Mouse (Mus musculus) kidney, postnatal 25 days (tissue): ENCODE measurements around the gene Svs2.
"Not testable (repeated sequence)": the region's sequence is repeated elsewhere in the genome, so short reads cannot be mapped to it uniquely, and the experiment has no call there.

Source experiments
- DNase-seq, 2 experiments: peaks; one replicate each; pipeline ENCODE4 v3.0.0; 2021; ENCODE audit warnings: mixed read lengths in 2 of 2

The Svs2 gene

GRCm38 (mm10) chr2:164238366-164238765 is at the start of gene Svs2:
Gene Svs2 (minus strand): TSS chr2:164238466.
- no peak for DNase-seq

DNA sequence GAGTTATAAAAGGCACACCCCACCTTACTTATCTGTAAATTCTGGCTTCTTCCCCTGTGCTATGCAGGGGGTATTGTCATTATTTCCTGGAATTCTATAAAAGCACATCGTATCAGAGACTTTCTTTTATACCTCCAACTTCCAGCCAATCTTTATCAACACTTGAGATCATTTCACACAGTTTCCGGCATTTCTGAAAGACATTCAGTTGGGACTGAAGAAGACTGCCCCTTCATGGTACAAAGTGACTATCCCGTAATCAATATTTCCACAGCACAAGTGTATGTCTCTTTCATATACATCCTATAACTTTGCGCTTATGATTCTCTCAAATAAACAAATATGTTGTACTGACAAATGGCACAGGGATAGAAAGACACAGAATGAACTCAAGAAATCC is 40.1 kb upstream of the Svs2 start, which contains the start of gene Svs4:
Gene Svs4, minus strand, starts transcription at position 101 of the 400 bp plus-strand sequence.
- DNase-seq: no peak

GRCm38 (mm10) chr2:164256540-164256939 is 18.3 kb upstream of the Svs2 start, which contains the start of gene Svs3b:
Gene Svs3b (minus strand): TSS chr2:164256640.
- DNase-seq: not testable (repeated sequence)

DNA sequence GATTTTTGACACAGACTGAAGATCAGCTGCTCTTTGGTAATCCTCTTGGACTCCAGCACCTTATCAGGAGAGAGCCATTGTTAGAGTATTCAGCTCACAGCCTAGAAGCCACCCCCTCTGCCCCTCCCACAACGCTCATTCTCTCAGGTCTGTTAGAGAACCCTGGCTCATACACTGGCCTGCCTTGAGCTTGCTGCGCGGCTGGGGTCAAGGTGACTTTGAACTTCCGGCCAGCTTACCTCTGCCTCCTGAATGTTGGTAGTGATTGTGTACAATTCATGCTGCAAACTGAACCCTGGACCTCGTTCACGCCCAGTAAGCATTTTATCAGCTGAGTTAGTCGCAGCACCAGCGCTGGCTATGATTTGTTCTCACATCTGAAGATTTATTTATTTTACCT is 5.6 kb downstream of the Svs2 start:
- no peak for DNase-seq

DNA sequence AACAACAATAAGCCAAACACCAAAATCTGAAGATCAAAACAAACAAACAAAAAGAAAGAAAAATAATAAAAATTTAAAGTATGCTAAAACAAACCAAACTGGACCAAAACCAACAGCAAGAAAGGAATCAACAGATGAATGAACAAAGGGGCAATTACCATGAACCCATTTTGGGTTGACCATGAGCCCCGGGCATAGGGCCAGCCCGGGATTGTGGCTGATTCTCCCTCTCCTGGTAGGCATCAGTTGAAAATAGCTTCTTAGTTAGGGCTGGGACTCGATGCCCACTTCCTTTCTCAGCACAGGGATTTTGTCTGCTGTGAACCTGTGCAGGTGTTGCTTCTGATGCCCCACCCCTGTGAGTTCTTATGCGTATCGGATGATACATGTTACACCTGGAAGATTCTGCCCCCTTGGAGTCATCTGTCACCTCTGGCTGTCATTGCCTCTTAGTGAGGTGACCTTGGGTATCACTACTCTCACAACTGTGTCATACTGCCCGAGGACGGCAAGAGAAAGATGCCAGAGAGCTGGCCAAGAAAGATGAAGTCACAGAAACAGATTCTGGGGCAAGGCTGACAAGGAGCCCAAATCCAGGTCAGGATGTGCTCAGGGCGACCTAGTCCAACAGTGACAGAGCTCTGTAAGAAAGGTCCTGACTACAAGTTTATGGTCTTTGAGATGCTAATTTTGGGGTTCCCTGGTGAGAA is 9.8 kb downstream of the Svs2 start:
- no peak for DNase-seq

GRCm38 (mm10) chr2:164221522-164221921 is 16.7 kb downstream of the Svs2 start, which contains the start of gene Wfdc15b:
Gene Wfdc15b (minus strand): TSS chr2:164221660.
- DNase-seq: no peak

- no peak for DNase-seq
Observed at GRCm38 (mm10) chr2:164219295-164219694, 19.0 kb downstream of the Svs2 start.

GRCm38 (mm10) chr2:164212711-164213110 is 25.6 kb downstream of the Svs2 start:
- DNase-seq: no peak

GRCm38 (mm10) chr2:164210892-164211291 is 27.4 kb downstream of the Svs2 start:
- no peak for DNase-seq

DNA sequence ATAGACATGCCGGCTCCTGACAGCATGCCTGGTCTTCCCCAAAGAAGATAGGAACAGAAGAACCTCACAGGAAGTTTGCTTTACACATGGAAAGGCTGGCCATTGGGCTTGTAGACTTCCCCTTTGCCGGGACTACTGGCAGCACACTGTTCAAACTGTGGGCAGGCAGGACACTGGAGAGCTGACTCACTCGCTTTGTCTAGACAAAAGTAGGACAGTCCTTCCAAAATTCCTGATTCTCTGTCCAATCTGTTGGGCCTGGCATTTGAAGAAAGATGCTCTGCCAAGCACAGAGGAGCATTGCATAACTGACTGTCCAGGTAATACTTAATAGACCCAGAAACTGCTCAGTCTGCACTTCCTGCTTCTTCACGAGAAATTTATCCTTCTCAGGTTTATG is 31.6 kb downstream of the Svs2 start:
- no peak for DNase-seq

DNA sequence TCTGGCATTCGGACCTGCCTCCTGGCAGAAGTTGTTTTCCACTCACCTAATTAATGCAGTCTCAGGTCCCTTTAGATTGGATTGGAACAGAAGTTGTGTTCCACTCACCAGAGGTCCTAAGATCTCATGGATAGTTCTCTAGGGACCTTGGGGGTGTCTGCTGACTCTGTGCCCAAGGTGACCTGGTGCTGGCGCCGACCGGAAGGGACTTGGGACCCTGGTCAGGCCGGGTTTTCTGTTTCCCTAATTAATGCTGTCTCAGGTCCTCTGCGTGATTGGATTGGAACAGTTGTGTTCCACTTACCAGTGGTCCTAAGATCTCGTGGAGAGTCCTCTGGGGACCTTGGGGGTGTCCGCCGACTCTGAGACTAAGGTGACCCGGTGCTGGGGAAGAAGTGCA is 32.3 kb downstream of the Svs2 start:
- peak; percentile 33 to 83 for DNase-seq

- peak in 1 of 2 experiments; percentile 16 for DNase-seq
Observed at GRCm38 (mm10) chr2:164199626-164200327, 38.5 kb downstream of the Svs2 start, which contains the start of gene Wfdc15a. Gene Wfdc15a (minus strand): TSS chr2:164200130.

- DNase-seq: peak in 1 of 2 experiments; percentile 10
Observed at GRCm38 (mm10) chr2:164196700-164196990, 41.6 kb downstream of the Svs2 start.

GRCm38 (mm10) chr2:164195971-164196699 is 42.1 kb downstream of the Svs2 start:
- peak in 1 of 2 experiments; percentile 6 for DNase-seq

DNA sequence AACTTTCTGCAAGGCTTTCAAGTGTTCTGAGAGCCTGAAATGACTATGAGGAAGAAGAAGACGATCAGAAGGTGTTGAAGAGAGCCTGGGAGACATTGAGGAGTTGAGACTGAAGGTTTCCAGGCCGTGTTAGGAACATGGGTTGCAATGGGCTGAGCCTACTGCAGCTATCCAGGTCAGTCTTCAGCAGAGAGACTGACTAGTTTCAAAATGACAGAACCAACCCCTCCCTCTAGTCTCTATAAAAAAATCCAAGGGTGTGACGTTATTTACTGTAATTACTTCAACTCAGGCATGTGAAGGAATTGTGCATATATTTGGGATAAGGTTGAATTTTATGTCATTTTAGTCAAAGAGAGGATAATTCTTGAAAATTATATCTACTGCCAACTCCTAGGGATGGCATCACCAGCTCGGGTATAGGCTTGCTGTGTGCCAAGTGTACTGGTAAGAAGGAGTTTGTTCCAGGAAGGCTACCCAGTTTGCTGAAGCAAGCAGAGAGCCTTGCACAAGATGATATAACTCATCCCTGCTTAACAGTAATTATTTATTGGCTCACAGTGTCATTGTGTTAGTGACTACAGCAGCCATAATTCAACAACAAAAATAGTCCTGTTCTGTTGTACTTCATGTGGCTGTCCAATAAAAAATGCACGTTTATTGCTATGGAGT is 43.2 kb downstream of the Svs2 start:
- DNase-seq: peak in 1 of 2 experiments; percentile 8

- no peak for DNase-seq
Observed at GRCm38 (mm10) chr2:164192279-164192678, 46.0 kb downstream of the Svs2 start.

DNA sequence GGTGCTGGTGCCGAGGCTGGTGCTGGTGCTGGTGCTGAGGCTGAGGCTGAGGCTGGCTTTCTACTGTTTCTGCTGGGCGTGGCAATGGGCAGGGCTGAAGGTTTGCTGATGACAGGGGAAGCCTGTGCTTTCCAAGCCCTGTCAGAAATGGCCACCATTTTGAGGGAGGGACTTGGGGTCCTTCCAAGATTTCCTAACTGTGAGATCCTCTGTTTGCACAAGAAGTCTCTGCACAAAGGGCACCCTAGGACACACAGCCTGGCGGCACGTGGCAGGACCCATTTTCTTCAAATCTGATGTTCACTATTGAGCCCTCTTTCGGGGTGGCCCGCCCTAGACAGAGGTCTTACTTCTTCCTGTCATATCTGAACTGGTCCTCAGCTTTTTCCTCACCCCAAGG is 47.7 kb downstream of the Svs2 start, which contains the start of gene Wfdc12:
Gene Wfdc12, minus strand, starts transcription at position 33 of the 400 bp plus-strand sequence.
- DNase-seq: peak in 1 of 2 experiments; percentile 26

- DNase-seq: peak in 1 of 2 experiments; percentile 18
Observed at GRCm38 (mm10) chr2:164188722-164189121, 49.5 kb downstream of the Svs2 start.
